Mouse (Mus musculus) olfactory bulb, adult 2 months (tissue): ENCODE measurements around the gene Hamp2. TPM values are rescaled to one million over a fixed set of nuclear protein-coding genes. Genes with fewer than 3 reads are reported as not detected.
"Not testable (repeated sequence)": the region's sequence is repeated elsewhere in the genome, so short reads cannot be mapped to it uniquely, and the experiment has no call there.

Experiments
- H3K27ac ChIP-seq: fragments of 200-500 bp; 2 replicates; pipeline ENCODE4 v1.5.1; 2012; ENCODE audit warnings: low read depth, low read length; ENCODE audit not compliant: insufficient read depth
- H3K4me1 ChIP-seq: fragments of 200-500 bp; 2 replicates; pipeline ENCODE4 v1.6.1; 2012; ENCODE audit warnings: low read length; ENCODE audit not compliant: control insufficient read depth, insufficient read depth
- H3K4me3 ChIP-seq: fragments of 200-500 bp; 2 replicates; pipeline ENCODE4 v1.5.1; 2012; ENCODE audit warnings: mild to moderate bottlenecking, low read depth, low read length, moderate library complexity; ENCODE audit not compliant: insufficient read depth
- CTCF ChIP-seq: fragments of 200-500 bp; IDR thresholded peaks from 2 replicates; pipeline ENCODE4 v1.5.1; 2012; ENCODE audit warnings: low read depth, mild to moderate bottlenecking, low read length, moderate library complexity; ENCODE audit not compliant: insufficient read depth
- POLR2A ChIP-seq: fragments of 200-500 bp; IDR thresholded peaks from 2 replicates; pipeline ENCODE4 v1.6.1; 2012; ENCODE audit warnings: mild to moderate bottlenecking, low read depth, low read length, moderate library complexity; ENCODE audit not compliant: insufficient read depth
- WGBS: fragments of 180-500 bp; shearing (Covaris S2); methylation state at CpG from one replicate; pipeline ENCODE4 v1.1.7; 2018; 5-methylcytosine and 5-hydroxymethylcytosine counted together
- polyA plus RNA-seq: library from polyadenylated mRNA; stranded (reverse); fragments of >200 nt; gene quantifications from 2 replicates; pipeline ENCODE4 v1.2.4, GENCODE M21; 2012; ENCODE audit warnings: low replicate concordance; ENCODE audit not compliant: missing spikeins, insufficient read depth, insufficient read length

Gene Hamp2
- not detected in 2 replicates for polyA plus RNA-seq

DNA sequence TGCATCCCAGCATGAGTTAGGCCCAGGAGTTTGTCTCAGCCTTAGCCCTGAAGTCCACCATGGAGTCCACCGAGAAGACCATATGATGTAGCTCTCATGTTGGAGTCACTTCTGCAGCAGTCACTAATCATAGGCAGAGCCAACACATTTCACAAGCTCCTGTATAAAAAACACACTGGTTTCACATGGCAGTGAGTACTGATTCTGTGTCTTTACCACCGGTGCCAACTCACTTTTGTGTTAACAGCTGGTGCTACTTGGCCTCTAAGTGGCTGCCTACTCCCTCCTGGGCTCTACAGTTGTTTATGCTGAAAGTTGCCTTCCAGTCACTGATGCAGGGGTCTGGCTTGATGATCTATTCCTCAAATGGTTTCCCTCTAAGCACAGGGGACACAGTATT lies at the start of gene Hamp2:
Gene Hamp2, minus strand, starts transcription at position 101 of the 400 bp plus-strand sequence.
- not testable (repeated sequence) for H3K27ac ChIP-seq, H3K4me1 ChIP-seq, H3K4me3 ChIP-seq
- 53% methylated on average over 2 of the region's 2 CpGs for WGBS

DNA sequence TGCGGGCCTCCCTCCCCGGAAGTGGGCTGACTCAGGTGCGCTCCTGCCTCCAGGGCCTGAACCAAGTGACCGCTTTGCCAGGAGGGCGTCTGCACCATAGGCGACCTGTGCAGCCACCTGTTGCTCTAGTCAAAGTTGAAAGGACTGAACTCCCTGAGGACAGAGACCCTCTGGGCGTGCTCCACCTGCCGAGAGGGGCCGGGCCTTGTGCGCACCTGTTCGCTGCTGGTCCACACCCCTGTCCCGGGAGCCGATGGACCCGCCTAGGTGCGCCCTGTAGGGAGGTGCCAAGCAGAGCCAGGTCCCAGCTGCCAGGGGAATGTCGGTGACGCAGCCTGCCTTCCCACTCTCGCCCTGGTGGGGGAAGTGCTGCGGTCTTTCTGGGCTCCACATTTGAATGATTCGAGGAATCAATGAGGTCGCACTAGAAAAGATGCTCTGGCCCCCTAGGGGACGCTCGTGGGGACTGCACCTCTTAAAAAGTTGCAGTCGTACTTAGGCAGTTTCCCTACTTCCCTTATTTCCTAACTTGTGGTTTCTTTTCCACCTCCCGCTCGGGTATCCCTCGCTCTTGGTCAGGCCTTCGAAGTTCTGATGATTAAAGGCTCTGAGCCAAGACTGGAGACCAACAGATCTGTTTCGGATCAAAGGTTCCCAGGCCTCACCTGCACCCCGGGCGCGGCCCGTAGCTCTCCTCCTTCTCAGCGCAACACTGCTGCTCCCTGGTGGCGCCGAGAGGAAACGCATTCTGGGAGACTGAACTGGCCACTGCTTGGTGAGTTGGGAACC lies 49.2 kb upstream of the Hamp2 start, which contains the start of gene Fam187b:
Gene Fam187b, plus strand, starts transcription at position 290 of the 789 bp plus-strand sequence.
- Histone ChIP-seq H3K4me3 (peak within 1 kb of the TSS; percentile 30), H3K27ac (no peak within 1 kb of the TSS), H3K4me1 (peaks cover 4% of the 10 kb centered on the region)
- under 1% methylated on average over 37 of the region's 37 CpGs for WGBS
- TF ChIP-seq CTCF (peak; percentile 62), POLR2A (no peak)

DNA sequence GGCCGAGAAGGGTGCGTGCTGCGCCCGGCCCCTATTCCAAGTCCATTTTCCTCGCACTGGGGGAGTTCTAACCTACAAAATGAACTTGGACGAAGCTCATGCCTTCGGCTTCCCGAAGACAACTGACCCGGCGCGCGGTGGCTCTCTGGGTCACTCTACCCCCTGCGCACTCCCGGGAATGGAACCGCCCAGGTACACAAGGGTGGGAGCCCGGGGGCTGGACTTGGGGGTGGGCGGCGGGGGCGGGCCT lies 48.7 kb upstream of the Hamp2 start, which contains the start of gene Lsr:
Gene Lsr, minus strand, starts transcription at position 214 of the 250 bp plus-strand sequence.
- TF ChIP-seq POLR2A (no peak), CTCF (no peak)
- whole genome bisulfite sequencing, result 3% methylated on average over 19 of the region's 19 CpGs
- Histone ChIP-seq H3K4me1 (peaks cover 4% of the 10 kb centered on the region), H3K27ac (no peak within 1 kb of the TSS), H3K4me3 (peak within 1 kb of the TSS; percentile 30)

DNA sequence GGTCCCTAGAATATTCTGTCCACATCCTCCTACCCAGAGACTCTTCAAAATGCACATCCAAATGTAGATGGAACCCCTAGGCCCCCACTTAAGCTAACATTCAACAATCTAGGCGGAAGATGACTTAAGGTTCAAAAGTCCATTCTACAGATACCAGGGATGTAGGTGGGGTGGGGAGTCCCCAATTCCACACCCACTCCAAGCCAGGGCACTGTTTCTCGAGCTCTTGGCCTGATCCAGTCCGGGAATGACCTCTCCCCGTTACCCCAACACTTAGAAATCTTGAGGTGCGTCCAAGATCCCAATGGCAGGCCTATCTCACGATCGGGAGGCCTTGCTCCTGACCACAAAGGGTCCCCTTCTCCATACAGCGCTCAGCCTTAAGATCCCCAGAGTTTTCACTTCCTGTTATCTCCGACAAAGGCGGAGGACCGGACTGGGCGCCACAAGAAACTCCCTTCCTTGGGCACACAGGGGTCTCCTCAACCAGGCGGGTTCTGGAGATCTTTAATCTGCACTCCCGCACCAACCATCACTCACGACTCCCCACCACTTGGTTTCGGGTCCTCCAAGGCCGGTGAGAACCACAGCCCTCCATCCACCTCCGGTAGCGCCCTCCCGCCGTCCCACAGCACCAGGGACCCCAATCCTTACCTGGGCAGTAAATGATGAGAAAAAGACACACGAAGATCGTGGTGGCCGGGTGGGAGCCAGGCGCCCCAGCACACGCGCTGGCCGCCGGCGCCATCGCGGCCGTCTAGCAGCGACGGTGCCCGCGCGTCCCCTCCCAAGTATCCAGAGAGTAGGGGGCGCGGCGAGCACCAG lies 48.2 kb upstream of the Hamp2 start:
- no peak for TF ChIP-seq CTCF
- TF ChIP-seq POLR2A, result no peak
- Histone ChIP-seq H3K27ac (no peak overlapping the region), H3K4me3 (peak overlapping the region; percentile 30), H3K4me1 (peaks cover 4% of the 10 kb centered on the region)
- WGBS, result 16% methylated on average over 41 of the region's 41 CpGs

DNA sequence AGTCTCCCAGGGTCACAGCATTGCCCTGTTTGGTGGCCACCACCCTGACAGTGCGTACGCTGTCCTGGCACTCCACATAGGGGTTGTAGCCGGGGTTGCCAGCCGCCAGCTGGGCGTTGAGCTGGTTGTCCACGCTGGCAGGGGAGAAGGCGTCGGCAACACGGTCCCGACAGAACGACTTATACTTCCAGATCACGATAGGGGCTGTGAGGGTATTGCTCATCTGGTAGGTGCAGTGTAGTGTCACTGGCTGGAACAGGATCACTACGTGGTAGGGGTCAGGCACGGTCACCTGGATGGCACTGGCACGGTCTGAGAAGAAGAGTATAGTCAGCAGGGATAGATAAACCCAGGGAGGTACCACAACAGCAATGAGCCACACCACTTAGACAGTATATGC lies 47.4 kb upstream of the Hamp2 start:
- WGBS, result 89% methylated on average over 15 of the region's 15 CpGs
- no peak overlapping the region for H3K27ac ChIP-seq
- TF ChIP-seq CTCF (no peak), POLR2A (no peak)
- no peak overlapping the region for H3K4me3 ChIP-seq
- H3K4me1 ChIP-seq, result peaks cover 4% of the 10 kb centered on the region

DNA sequence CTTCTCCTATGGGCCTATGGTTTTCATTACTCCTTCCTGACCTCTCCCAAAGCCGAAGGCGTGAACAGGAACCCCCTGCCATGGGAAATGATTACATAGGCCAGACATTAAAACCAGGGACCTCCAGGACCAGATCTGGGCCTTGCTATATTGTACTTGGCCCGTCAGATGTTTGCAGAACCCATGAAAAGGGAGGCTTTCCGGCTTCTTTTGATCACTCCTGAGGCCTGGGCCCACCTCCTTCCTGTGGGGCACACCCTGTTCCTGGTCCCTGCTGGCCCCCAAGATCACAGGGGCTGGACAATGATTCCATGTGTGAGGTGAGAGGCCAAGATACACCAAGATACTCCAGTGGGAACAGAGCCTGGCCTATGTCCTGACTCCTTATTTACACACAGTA lies 44.7 kb upstream of the Hamp2 start:
- WGBS, result 91% methylated on average over 4 of the region's 4 CpGs
- TF ChIP-seq POLR2A (no peak), CTCF (no peak)
- H3K4me3 ChIP-seq, result no peak overlapping the region
- H3K27ac ChIP-seq, result no peak overlapping the region
- H3K4me1 ChIP-seq, result peaks cover 8% of the 10 kb centered on the region

DNA sequence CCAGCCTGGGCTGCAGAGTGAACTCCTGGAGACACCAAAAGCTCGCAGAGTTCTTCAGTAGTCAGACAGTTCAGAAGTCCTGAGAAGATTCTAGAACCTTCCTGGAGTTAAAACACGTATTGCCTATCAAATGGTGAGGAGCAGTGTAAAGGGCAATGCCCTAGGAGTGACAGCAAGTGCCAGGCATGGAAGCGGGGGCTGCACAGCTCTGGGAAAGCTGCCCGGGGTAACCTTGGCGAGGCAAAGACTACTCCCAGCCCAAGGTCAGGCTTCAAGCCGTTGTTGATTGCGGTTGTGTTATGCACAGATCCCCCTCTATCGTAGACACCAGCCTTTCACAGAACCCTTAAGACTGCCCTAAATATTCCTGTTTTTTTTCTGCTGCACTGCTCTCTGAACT lies 44.1 kb upstream of the Hamp2 start:
- TF ChIP-seq CTCF (no peak), POLR2A (no peak)
- 91% methylated on average over 8 of the region's 8 CpGs for WGBS
- no peak overlapping the region for H3K27ac ChIP-seq
- H3K4me1 ChIP-seq, result peaks cover 7% of the 10 kb centered on the region
- H3K4me3 ChIP-seq, result no peak overlapping the region

DNA sequence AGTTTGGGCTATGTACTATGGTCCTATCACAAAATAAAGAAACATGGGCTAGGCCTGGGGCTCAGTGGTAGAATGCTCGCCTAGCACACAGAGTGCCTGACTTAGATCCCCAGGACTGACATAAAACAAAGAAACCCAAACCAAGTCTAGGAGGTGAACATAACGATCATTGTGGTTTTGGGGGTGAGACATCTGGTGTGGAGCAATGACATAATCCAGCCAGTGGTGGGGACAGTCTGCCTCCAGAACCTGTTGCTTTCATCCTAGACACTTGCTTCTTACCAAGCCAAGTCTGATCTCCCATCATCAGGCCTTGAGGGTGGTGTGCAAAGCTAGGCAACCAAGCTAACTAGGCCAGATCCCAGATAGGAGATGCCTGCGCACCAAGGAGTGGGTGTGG lies 42.2 kb upstream of the Hamp2 start:
- H3K4me3 ChIP-seq, result no peak overlapping the region
- H3K27ac ChIP-seq, result no peak overlapping the region
- TF ChIP-seq POLR2A (no peak), CTCF (no peak)
- peaks cover 4% of the 10 kb centered on the region; the same call in 1 of the 2 replicates for H3K4me1 ChIP-seq
- 90% methylated on average over 3 of the region's 3 CpGs for WGBS

DNA sequence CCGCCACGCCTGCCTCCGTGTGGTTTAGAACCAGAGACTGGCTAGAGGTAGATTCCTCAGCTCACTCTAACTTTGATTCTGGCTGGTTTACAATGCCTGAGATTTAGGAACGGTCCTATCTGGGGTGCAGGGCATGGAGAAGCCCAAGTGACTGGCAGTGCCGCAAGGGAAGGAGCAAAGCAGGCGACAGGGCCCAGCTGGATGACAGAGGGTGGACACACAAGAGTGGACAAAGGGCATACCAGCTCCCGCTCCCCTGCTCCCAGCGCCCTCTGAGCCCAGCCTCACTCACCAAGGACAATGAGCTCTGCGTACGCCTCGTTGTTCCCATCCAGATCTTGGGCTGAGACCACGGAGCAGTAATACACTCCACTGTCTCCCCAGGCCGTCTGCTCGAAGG lies 41.2 kb upstream of the Hamp2 start:
- WGBS, result 73% methylated on average over 14 of the region's 14 CpGs
- no peak overlapping the region for H3K27ac ChIP-seq
- no peak overlapping the region for H3K4me3 ChIP-seq
- peaks cover 4% of the 10 kb centered on the region; the same call in 1 of the 2 replicates for H3K4me1 ChIP-seq
- TF ChIP-seq CTCF (no peak), POLR2A (no peak)
